Mouse (Mus musculus) adrenal gland, adult 10 weeks (tissue): ENCODE data around the gene Lmf2. TPM values are rescaled to one million over a fixed set of nuclear protein-coding genes. Genes with fewer than 3 reads are reported as not detected.

Experiments
- polyA plus RNA-seq: library from polyadenylated mRNA; stranded (reverse); fragments of 350-450 nt; fragmentation: Illumina TruSeq; extraction: RNeasy Lipid Tissue Mini Kit (QIAGEN cat#74804); gene quantifications from one replicate; pipeline ENCODE4 v1.2.3, GENCODE M21; 2014; ENCODE audit warnings: low read depth, low replicate concordance

Gene Lmf2
- polyA plus RNA-seq: 3.0 TPM

DNA sequence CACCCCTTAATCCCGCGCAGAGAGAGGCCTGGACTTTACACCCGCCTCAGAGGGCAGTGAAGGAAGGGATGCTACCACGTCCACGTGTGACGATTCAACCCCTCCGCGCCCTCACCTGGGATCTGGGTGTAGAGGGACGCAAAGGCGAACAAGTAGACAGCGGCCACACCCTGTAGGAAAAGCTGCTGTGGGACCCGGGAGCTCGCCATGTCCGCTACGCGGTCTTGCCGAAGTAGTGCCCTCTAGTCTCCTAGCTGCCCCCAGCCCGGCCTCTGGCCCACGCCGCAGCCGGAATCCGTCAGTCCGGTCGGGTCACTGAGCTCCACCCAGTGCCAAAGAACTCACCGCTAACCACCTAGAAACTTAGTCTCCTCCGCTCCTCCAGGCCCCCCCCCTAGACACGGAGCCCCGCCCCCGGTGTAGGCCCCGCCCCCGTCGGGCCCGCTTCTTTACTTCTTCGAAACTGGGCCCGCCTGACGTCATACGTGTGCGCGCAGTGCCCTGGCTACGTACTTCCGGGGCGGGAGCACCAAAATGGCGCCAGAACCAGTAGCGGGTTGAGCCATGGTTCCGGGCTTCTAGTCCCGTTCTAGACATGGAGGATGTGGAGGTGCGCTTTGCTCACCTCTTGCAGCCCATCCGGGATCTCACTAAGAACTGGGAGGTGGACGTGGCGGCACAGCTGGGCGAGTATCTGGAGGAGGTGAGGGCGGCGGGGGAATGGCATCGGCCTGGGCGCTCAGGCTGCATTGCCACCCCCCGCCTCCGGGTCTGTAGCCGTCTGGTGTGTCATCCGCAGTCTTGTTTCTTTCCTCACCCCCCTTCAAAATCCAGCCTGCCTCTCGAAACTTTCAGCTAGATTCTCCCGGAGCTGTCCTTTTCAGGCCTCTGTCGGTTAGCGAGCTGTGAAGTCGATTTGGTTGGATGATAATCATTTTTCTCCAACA, at the start of gene Lmf2, which contains the start of gene Ncaph2:
Gene Lmf2, minus strand, starts transcription at position 419 of the 947 bp plus-strand sequence.
Gene Ncaph2, plus strand, starts transcription at position 479 of the 947 bp plus-strand sequence.

GRCm38 (mm10) chr15:89384617-89385016, 29.2 kb upstream of the Lmf2 start, which contains the start of gene Klhdc7b:
Gene Klhdc7b, plus strand, starts transcription at chr15:89384917.

GRCm38 (mm10) chr15:89378831-89379401, 23.5 kb upstream of the Lmf2 start, which contains the start of gene Odf3b:
Gene Odf3b, minus strand, starts transcription at chr15:89379282.

GRCm38 (mm10) chr15:89376957-89377356, 21.5 kb upstream of the Lmf2 start, which contains the start of gene Tymp:
Gene Tymp, minus strand, starts transcription at chr15:89377039.

GRCm38 (mm10) chr15:89373762-89374248, 18.3 kb upstream of the Lmf2 start, which contains the start of gene Sco2:
Gene Sco2, minus strand, starts transcription at chr15:89373846.

DNA sequence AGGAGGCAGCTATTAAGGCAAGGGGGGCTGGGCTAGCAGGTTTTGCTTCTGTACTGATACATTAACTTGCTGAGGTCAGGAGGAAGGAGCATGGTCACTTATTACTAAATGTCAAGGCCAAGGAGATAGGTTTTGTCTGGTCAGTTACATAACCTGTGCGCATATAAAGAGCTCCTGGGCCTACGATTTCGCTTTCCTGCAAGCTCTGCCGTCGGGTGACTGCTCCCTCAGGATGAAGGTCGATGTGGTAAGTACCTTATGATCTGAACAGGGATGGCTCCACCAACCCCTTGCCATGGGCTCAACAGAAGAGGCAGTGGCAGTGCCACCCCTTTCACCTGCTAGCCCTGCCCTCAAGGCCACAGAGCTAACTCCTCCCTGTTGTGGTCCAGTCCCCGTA, 21.2 kb downstream of the Lmf2 start, which contains the start of gene Miox:
Gene Miox, plus strand, starts transcription at position 128 of the 400 bp plus-strand sequence.

GRCm38 (mm10) chr15:89322670-89323522, 32.6 kb downstream of the Lmf2 start, which contains the start of gene Adm2:
Gene Adm2, plus strand, starts transcription at chr15:89322720.

GRCm38 (mm10) chr15:89315190-89315731, 40.2 kb downstream of the Lmf2 start, which contains the start of gene Sbf1:
Gene Sbf1, minus strand, starts transcription at chr15:89315311.

Other genes starting within 250 kb of the Lmf2 start
- 1.6 TPM for gene Tubgcp6, start 232.5 kb downstream of the Lmf2 start, polyA plus RNA-seq
- gene Hdac10, start 227.0 kb downstream of the Lmf2 start, polyA plus RNA-seq: not detected
- gene Mapk12, start 215.0 kb downstream of the Lmf2 start, polyA plus RNA-seq: 1.4 TPM
- 0.47 TPM for gene Mapk11, start 206.0 kb downstream of the Lmf2 start, polyA plus RNA-seq
- gene Plxnb2, start 174.9 kb downstream of the Lmf2 start, polyA plus RNA-seq: 4.9 TPM
- gene Dennd6b, start 159.2 kb downstream of the Lmf2 start, polyA plus RNA-seq: 0.29 TPM
- 12.2 TPM for gene Ppp6r2, start 144.1 kb downstream of the Lmf2 start, polyA plus RNA-seq
- gene Sbf1, start 40.3 kb downstream of the Lmf2 start, polyA plus RNA-seq: 3.1 TPM
- gene Adm2, start 32.9 kb downstream of the Lmf2 start, polyA plus RNA-seq: not detected
- gene Miox, start 21.3 kb downstream of the Lmf2 start, polyA plus RNA-seq: not detected
- 12.4 TPM for gene Ncaph2, start 60 bp upstream of the Lmf2 start, polyA plus RNA-seq
- gene Sco2, start 18.2 kb upstream of the Lmf2 start, polyA plus RNA-seq: 0.52 TPM
- not detected for gene Tymp, start 21.4 kb upstream of the Lmf2 start, polyA plus RNA-seq
- gene Odf3b, start 23.6 kb upstream of the Lmf2 start, polyA plus RNA-seq: not detected
- gene Klhdc7b, start 29.3 kb upstream of the Lmf2 start, polyA plus RNA-seq: not detected
- gene Syce3, start 54.8 kb upstream of the Lmf2 start, polyA plus RNA-seq: not detected
- 4.1 TPM for gene Cpt1b, start 70.2 kb upstream of the Lmf2 start, polyA plus RNA-seq
- 0.47 TPM for gene C730034F03Rik, start 73.9 kb upstream of the Lmf2 start, polyA plus RNA-seq
- gene Gm44502, start 74.0 kb upstream of the Lmf2 start, polyA plus RNA-seq: not detected
- 30.0 TPM for gene Chkb, start 74.2 kb upstream of the Lmf2 start, polyA plus RNA-seq
- gene Mapk8ip2, start 98.3 kb upstream of the Lmf2 start, polyA plus RNA-seq: 2.4 TPM
- 2.6 TPM for gene Arsa, start 121.8 kb upstream of the Lmf2 start, polyA plus RNA-seq
- 1.3 TPM for gene Shank3, start 144.0 kb upstream of the Lmf2 start, polyA plus RNA-seq
- not detected for gene Acr, start 212.7 kb upstream of the Lmf2 start, polyA plus RNA-seq
- 6.4 TPM for gene Rabl2, start 236.3 kb upstream of the Lmf2 start, polyA plus RNA-seq